Mouse (Mus musculus) lung, postnatal 0 days (tissue): ENCODE results near the gene 4931414P19Rik.

Experiments
- CTCF ChIP-seq: IDR thresholded peaks from 2 replicates; pipeline ENCODE4 v1.5.1; 2016; ENCODE audit warnings: antibody characterized with exemption, mild to moderate bottlenecking
- EP300 ChIP-seq: IDR thresholded peaks from 2 replicates; pipeline ENCODE4 v1.6.1; 2016; ENCODE audit warnings: antibody characterized with exemption, mild to moderate bottlenecking, control low read depth

DNA sequence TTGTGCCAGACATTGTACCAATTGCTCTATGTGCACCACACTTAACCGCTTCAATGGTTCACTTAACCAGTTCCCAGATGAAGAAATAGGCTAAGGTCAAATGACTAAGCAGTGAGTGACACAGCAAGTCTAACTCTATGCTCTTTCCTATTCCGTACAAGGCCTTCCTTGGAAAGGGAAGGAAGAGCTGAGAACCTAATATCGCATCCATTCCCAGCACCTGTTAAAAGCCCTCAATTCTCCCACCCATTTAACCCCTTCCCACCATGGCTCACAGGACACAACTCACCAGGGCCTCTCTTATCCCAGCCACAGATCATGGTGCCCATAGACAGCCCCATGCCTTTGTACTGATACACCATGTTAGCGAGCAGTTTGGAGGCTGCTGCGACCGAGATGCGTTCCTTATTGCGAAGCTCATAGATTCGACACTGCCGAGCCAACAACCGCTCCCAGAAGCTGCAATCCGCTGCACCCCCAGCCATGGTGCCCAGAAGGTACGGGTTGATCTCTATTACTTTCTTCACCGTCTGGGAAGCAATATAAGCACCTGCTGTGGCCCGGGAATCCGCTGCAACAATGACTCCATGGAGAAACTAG is 10.5 kb upstream of the 4931414P19Rik start:
- TF ChIP-seq CTCF (no peak), EP300 (no peak)
